Mouse (Mus musculus) adrenal gland, postnatal 25 days (tissue): ENCODE results near the gene Syn1. TPM values are rescaled to one million over a fixed set of nuclear protein-coding genes. Genes with fewer than 3 reads are reported as not detected.
A peak's percentile ranks its signal among the peaks of the same experiment; 100 is the strongest.

ENCODE experiments used
- DNase-seq: peaks from one replicate; pipeline ENCODE4 v3.0.0; 2021; ENCODE audit warnings: mixed read lengths
- long read RNA-seq: library from polyadenylated mRNA; stranded (forward); transcript quantifications from one replicate; pipeline ENCODE4 v2.0.0, GENCODE M21; 2021
- total RNA-seq: library from RNA; stranded (reverse); gene quantifications from 2 replicates; pipeline ENCODE4 v1.2.3, GENCODE M21; 2021

Syn1 gene
- 7.2 and 9.2 TPM in 2 replicates for total RNA-seq
- long read RNA-seq, partial matches to known transcripts, result 0 of 1 reads
- long read RNA-seq, other reads (novel, unspliced or antisense), result 1 of 1 reads

DNA sequence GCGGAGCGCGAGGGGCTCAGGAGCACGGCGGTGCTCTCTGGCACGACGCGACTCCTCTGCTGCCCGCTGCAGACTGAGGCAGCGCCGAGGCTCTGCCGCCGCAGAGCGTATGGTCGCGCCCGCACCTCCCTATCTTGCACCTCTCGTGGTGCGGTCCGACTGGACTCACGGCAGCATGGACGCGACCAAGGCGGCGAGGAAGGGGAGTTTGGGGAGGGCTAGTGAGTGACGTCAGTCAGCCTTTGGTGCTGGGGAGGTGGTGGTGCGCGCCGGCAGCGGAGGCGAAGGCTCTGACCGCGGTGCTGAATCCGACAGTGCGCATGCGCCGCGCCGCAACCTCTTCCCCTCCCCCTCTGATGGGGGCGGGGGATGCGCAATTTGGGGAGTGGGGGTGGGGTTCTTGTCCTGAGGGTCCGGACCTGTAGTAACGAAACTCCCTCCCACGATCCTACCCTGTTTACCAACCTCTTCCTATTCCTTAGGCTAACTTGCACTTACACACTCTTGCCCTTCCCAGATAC, at the start of gene Syn1:
Gene Syn1 (minus strand): TSS at position 161 of the 521 bp plus-strand sequence.
- DNase-seq, result peak; percentile 74

DNA sequence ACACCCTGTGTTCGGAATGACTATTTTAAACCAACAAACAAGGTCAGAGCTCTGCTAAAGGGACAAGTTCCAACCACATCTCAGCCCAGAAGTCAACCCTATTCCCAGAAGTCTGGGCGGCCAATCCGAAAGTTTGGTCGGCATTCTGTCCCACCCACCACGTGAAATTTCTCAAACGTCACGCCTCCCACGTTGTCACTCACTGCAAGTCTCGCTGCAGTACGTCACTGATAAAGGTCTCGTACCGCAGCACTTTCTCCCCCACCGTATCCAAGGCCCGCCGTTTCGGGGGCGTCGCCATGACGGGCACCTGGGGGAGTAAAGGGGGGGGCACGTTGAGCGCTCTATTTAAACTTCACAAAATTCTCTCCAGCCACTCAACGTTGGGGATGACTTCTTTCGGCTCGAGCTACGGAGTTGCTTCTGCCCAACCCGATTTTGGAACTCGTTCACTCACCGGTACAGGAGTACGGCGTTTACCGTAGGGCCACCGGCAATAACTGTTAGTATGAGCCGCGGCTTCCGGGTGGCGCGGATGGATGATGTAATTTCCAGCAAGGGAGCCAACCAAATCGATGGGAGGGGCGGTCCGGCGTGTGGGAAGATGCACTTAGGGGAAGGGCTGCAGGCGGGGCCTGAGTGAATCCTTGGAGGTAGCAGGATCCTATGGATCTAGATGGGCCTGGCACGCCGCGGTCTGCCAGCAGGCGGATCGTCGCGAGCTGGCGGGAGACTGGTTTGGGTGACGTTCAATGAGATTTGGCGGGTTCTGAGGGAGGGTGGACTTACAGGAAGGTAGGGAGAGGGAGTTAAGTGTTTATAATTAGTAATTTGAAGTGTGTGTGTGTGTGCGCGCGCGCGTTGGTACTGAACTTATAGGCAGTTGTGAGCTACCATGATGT, 40.9 kb upstream of the Syn1 start, which contains the start of gene Uxt:
Gene Uxt (minus strand): TSS at position 541 of the 902 bp plus-strand sequence.
- peak; percentile 85 for DNase-seq

- DNase-seq, result peak; percentile 72
These were observed 29.5 kb upstream of the Syn1 start, which contains the start of gene Elk1 for GRCm38 (mm10) chrX:20950191-20950880. Gene Elk1 (minus strand): TSS chrX:20950608.

- peak; percentile 37 for DNase-seq
These were observed 25.3 kb upstream of the Syn1 start for GRCm38 (mm10) chrX:20946055-20946454.

DNA sequence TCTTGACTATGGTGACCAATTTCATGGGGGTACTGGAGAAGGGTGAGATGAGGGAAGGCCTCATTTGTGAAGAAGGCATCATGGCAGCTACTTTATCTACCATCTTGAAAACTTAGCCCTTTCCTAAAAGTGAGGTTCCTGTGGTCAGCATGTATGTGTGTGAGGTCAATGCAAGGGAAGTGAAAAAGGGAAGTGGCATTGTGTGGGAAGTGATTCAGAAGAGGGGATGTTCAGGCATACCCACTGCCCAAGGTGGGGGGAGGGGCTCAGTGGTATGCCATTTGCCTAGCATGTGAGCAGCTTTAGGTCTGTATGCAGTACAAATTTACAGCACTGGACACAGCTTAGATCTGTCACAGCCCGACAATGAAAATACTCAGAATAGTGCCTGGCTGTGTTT, 11.2 kb upstream of the Syn1 start:
- DNase-seq, result no peak

- DNase-seq, result no peak
These were observed 10.6 kb upstream of the Syn1 start, which contains the start of gene Cfp for GRCm38 (mm10) chrX:20931364-20931763. Gene Cfp (minus strand): TSS chrX:20931555.

DNA sequence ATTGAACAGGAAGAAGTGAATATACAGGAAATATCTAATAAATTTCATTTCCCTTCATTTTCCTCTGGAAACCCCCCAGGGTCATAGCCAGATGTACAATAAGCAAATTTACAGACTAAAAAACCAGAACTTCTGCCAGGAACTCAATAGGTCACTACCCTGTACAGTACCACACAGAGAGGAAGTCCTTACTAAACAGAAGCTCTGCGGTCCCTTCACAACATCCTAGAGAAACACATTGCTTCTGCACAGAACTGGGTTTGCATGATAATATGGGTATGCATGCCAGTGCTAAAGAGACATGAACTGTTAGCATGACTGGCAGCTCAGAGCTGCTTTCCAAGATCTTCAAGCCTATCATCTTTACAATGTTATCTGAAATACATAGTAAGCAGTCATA, 9.1 kb upstream of the Syn1 start:
- no peak for DNase-seq

DNA sequence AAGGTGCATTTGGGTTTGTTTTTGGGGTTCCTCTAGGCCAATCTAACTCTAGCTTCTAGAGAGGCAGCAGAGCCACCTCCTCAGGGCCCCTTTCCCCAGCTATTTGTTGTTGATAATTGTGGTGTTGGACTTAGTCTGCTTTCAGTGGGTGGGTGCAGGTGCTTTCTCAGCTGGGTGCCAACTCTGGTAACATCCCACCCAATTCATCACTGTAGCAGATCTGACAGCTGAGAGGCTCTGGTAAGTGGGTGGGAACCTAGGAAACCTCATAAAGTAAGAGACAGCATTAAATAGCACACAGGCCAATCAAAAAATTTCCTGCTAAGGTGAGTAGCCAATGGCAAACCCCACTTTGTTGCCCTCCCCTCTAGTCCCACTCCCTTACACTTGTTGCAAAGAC, 4.2 kb upstream of the Syn1 start:
- DNase-seq, result no peak

GRCm38 (mm10) chrX:20923506-20923905, 2.7 kb upstream of the Syn1 start:
- DNase-seq, result no peak

DNA sequence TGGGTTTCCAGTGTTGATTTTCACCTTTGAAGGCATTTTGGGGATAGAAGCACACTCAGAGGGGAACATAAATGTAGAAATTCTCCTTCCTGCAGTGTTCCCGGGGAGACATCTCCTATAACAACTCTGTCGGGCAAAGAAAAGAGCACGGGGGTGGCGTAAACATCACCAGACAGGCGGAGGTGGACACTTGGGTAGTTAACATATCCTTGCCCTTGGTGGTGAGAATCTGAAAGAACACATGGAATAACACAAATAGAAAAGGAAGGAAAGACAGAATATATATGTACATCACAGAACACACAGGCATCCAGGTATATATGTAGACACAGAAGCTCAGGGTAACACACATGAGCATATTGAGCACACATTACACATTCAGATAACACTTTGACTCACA, 562 bp upstream of the Syn1 start:
- DNase-seq, result no peak

DNA sequence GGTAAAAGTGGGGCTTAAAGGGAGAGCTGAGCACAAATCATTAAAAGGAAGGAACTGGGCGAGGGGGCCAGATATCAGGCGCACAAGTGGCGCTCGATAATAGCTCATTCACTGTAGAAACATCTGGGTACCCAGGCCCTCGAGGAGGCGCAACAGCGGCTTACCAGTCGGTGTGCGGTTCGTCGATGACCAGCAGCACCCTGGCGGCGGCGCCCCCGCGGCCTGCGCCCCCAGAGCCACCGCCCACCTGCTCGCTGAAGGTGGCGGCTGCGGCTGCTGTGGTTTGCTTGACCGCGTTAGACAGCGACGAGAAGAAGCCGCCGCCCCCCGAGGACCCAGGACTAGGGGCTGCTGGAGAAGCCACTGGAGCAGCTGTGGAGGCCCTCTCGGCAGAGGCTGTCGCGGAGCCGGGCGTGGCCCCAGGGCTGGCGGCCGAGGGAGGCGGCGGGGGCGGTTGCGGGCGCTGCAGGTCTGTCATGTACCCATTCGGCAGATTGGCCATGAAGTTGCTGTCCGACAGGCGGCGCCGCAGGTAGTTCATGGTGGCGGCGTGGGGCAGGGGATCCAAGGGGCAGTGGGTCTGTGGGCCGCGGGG, 458 bp downstream of the Syn1 start:
- DNase-seq, result peak; percentile 1

DNA sequence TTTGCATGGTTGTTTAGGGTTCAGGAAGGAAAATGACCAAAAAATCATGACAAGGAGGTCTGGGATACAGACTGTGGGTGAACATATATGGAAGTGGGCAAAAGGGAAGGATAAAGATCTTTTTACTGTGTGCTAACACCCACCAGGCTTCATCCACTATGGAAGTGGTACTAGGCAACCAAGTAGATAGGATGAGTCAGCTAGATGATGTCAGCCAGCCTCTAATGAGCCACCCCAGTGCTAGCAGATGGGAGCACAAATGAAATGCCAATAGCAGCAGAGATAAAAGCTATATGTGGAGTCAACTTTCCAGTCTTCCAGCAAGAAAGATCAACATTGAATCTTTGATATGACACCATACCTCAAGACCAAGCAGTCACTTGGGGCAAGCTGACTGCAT, 5.7 kb downstream of the Syn1 start:
- no peak for DNase-seq

DNA sequence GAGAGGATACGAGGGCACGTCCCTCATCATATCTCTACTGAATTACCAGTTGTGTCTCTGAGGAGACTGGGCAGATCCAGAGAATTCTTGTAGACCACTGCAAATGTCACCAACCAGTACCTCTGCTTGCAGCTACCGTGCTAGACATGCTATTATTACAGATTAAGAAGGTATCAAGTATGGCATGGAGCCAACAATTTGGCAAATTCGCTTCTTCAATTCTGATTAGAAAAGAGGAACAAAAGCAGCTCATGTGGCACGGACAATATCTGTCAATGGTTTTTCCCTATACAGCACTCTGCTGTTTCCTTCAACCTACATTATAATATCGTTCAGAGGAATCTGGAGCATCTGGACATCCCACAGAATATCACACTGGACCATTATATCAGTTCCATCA, 7.1 kb downstream of the Syn1 start:
- no peak for DNase-seq

GRCm38 (mm10) chrX:20910074-20910473, 10.7 kb downstream of the Syn1 start:
- DNase-seq, result no peak

DNA sequence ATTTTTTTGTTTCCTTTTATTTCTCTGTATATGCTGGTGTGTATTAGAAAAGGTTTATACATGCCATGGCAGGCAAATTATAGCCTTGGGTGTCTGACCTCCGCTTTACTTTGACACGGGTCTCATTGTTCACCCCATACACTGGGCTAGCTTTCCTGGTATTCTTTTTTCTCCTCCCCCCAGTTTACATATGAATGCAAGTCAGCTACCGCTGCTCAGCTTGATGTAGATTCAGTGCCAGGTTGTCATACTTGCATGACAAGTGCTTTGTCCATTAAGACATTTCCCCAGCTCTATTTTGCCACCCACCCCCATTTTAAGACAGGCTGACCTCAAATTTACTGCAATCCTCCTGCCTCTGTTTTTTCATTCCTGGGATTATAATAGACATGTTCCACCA, 45.6 kb downstream of the Syn1 start:
- DNase-seq, result no peak

- DNase-seq, result no peak
These were observed 47.8 kb downstream of the Syn1 start for GRCm38 (mm10) chrX:20872928-20873500.

GRCm38 (mm10) chrX:20869962-20870513, 50.8 kb downstream of the Syn1 start, which contains the start of gene Timp1:
Gene Timp1 (plus strand): TSS chrX:20870166.
- peak; percentile 62 for DNase-seq

- DNase-seq, result no peak
These were observed 51.6 kb downstream of the Syn1 start for GRCm38 (mm10) chrX:20869203-20869602.

GRCm38 (mm10) chrX:20868091-20868490, 52.7 kb downstream of the Syn1 start:
- no peak for DNase-seq

DNA sequence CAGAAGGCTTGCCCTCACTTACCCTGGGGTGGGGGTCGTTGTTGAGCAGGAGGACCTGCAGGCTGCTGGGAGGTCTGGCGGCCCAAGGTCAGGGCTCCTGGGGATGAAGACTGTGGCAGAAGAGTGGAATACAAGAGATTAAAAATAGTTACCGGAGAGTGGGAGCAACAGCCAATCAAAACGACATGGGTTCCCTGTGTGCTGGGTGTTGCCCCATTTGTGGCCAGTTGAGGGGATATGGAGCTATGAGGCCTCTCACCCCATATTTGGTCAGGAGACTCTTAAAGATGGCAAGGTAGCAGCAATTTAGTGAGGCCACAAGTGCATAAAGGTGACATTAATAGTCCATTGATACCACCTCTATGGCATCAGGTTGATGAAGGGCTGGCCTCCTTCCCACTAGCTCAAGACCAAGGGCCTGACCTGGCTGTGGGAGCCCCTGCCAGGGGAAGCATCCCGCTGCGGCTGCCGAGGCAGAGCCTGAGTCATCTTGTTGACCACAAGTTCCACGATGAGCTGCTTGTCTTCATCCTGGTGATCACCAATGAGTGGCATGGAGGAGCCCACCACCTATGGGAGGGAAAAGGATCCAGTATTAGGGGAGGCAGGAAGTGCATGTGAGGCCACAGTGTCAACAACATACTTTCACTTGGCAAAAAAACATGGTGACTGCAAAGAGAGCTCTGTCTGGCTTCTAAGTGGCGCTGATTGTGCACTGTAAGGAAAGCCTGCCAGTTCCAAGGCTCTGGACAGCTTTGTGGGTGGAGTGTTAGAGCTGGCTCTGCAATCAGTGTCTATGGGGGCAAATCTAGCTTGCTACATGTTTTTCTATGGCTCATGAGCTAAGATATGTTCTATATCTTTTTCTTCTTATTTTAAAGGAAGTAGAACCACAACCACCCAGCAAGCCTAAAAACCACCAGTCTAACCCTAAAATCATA, 57.4 kb downstream of the Syn1 start:
- DNase-seq, result no peak
